Mouse (Mus musculus) CD4-positive helper T cell, adult 2 months (primary cell): Measurements from ENCODE around the gene Zfp944.
"Not testable (repeated sequence)": the region's sequence is repeated elsewhere in the genome, so short reads cannot be mapped to it uniquely, and the experiment has no call there.

ENCODE experiments used
- DNase-seq: peaks from one replicate; pipeline ENCODE4 v3.0.0-alpha.2; 2012; ENCODE audit warnings: low read depth, missing footprints, low spot score

Zfp944 gene

DNA sequence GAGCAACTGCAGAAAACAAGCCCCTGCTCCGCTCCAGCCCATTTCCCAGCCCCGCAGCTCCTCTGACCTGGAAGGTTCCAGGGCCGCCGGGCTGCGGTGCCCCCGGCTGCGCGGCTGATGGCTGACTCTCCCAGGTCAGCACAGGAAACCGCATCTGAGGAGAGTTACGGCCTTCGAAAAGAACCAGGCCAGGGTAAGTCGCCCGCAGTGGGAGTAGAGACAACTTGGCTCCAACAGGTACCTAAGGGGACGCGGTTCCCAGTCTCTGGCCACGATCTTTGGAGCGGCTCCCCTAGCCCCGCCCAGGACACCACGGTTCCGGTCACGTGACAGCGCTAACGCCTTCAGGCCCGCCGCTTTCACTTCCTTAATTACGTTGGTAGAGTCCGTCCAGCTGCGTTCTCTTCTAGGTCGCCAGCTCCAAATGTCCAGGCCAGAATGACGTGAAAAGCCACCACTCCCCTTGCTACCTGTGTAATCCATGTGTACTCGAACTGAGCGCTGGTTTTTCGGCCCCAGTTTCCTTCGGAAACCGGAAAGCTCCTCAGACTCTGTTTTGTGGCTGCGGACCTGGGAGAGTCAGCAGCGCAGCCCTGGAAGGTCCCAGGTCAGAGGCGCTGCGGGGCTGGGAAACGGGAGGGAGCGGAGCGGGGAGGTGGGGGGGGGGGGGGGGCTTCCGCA is at the start of gene Zfp944, which contains the start of gene Zfp758:
Gene Zfp944, minus strand, starts transcription at position 300 of the 681 bp plus-strand sequence.
Gene Zfp758, plus strand, starts transcription at position 353 of the 681 bp plus-strand sequence.
- DNase-seq: peak; percentile 64

DNA sequence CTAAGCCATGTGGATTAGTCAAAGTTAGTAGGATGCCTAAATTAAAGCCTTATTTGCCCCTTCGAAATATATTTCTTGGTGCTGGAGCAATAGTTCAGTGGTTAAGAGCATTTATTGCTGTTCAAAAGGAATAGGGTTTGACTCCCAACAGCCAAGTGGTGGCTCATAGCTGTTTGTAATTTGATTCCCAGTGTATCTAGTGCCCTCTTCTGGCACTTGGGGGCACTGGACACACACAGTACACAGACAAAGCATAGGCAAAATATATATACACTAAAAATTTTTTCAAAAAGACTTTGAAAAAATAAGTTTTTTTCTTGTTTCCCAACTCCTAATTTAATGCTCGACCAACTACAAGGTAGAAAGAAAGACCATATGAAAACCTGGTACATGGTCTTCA is 49.6 kb upstream of the Zfp944 start:
- DNase-seq: peak; percentile 38

DNA sequence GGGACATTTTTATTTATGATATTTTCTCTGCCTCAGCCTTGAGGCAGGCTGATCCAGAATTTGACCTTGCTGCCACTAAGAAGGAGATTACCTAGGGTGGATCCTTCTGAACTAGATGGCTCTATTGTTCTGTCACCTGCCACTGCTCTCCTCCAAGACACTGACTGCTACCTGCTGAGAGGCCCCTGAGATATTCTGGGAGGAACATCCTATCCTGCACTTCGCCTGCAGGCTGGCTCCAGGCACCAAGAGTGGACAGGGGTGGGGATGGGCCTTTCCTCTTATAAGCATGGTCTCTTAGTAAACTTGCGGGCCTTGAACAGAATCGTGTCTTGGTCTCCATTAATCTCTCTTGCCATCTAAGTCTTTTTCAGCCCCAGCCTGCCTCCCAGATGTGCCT is 2.7 kb upstream of the Zfp944 start:
- DNase-seq: no peak

DNA sequence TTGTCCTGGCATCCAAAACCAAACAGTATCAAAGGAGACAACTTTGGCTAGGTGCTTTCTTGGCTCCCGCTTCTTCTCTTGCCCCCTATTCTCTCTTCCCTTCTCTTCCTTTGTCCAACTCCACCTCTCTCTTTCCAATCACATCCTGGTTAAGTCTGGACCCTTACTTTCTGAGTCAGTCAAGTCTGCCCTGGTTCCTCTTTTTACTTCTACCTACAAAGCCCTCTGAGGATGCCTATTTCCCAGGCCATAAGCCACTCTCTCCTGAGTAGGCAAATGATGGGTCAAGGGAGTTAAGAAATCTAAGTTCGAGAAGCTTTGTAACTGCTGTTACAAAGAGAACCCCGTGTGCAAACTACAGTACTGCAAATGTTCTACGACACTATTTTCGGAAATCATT is 628 bp downstream of the Zfp944 start:
- no peak for DNase-seq

DNA sequence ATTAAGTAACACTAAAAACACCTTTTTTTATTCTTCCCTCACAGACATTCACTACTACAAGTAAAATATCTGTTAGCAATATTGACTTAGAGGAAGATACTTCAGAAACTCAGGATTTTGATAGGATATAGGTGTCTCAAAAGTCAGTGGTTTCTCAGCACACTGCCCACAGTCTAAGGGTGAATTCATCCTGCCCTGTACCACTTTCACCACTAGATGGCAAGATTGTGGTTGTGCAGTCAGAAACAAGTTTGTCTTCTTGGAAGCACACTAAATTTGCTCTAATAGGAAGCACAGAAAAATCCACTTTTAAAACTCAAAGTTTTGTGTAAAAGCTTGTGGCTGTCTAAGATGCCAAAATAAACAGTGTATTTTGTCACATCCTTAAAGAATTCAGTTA is 8.4 kb downstream of the Zfp944 start:
- DNase-seq: peak; percentile 48

DNA sequence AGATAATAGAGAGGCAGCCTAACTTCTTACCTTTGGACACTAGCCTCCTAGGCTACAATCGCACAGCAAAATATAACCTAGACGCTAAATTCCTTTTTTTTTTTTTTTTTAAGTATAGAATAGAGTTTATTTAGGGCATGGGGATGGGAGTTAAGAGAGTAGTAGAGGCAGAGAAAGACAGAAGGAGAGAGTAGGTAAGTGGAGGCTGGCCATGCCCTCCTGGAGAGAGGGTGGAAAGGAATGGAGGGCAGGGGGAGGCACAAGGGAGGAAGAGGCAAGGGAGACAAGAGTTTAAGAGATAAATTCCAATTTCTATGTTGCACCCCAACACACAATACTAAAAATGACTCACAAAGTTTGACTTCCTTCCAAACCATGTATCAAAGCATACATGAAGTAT is 46.0 kb downstream of the Zfp944 start:
- not testable (repeated sequence) for DNase-seq

DNA sequence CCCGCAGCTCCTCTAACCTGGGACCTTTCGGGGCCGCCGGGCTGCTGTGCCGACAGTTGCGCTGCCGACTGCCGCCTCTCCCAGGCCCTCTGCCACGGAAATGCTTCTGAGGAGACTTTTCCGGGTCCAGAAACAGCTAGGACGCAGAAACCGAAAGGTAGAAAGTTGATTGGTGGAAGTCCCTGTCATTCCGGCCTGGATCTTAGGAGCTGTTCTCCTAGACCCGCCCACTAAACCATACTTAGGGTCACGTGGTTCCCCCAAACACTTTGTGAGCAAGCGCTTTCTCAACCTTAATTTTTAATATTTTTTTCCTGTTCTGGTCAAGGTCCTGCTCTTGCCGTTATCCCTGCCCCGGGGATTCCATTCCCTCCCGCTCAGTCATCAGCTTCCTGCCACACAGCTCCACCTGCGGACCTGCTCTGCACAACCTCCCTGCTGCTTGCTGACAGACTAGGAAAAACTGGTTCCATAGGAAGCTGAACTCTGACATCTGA is 46.4 kb downstream of the Zfp944 start, which contains the start of gene CT030661.1:
Gene CT030661.1, minus strand, starts transcription at position 108 of the 497 bp plus-strand sequence.
- DNase-seq: peak; percentile 92

DNA sequence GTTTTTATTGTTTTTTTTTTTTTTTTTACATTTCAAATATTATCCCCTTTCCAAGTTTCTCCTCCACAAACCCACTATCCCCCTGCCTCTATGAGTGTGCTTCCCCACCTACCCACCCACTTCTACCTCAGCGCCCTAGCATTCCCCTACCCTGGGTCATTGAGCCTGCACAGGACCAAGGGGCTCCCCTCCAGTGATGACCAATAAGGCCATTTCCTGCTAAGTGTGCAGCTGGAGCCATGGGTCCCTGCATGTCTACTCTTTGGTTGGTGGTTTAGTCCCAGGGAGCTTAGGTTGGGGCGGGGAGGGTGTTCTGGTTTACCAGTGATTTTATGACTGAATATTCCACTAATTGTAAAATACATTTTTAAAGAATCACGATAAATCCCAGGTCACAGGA is 47.0 kb downstream of the Zfp944 start:
- DNase-seq: not testable (repeated sequence)
